Mouse (Mus musculus): ENCODE measurements at regions not wholly inside any gene's neighbourhood (a gene's known extent, or its start where the extent isn't known, plus 50 kb on each side); places are given as distances from the start of the nearest gene placed in this dataset.

- TF ChIP-seq POLR2A (IDR thresholded peaks at IDR 0.05; ENCODE audit: control insufficient read depth, extremely low read depth, insufficient read depth, low read length, poor library complexity): no peak
- TF ChIP-seq CTCF (IDR thresholded peaks at IDR 0.05; ENCODE audit: borderline replicate concordance, control insufficient read depth, extremely low read depth, insufficient read depth, low read length, poor library complexity): no peak
Measured at GRCm38 (mm10) chr7:111198608-111199355, 116.0 kb upstream of the Eif4g2 start.

Measured in thymus, adult 2 months (tissue).